Mouse (Mus musculus) spleen, postnatal 36 days (tissue): Measurements from ENCODE around the gene Scube2.

Experiments
- DNase-seq, 2 experiments: peaks; one replicate each; pipeline ENCODE4 v3.0.0; 2022; ENCODE audit warnings: low spot score in 2 of 2, mixed read lengths in 1 of 2

Gene Scube2

GRCm38 (mm10) chr7:109865370-109866229, at the start of gene Scube2:
Gene Scube2 (minus strand): TSS chr7:109865679.
- DNase-seq = no peak

- DNase-seq = no peak
These were observed 40.7 kb upstream of the Scube2 start for GRCm38 (mm10) chr7:109906165-109906564.

- DNase-seq = peak; percentile 47 to 60
These were observed 35.4 kb upstream of the Scube2 start for GRCm38 (mm10) chr7:109900921-109901320.

- DNase-seq = no peak
These were observed 33.4 kb upstream of the Scube2 start for GRCm38 (mm10) chr7:109898911-109899310.

GRCm38 (mm10) chr7:109892530-109892929, 27.1 kb upstream of the Scube2 start:
- peak; percentile 41 to 50 for DNase-seq

GRCm38 (mm10) chr7:109891786-109892185, 26.3 kb upstream of the Scube2 start:
- DNase-seq = no peak

- DNase-seq = no peak
These were observed 24.8 kb upstream of the Scube2 start for GRCm38 (mm10) chr7:109890256-109890655.

GRCm38 (mm10) chr7:109889300-109889699, 23.8 kb upstream of the Scube2 start:
- DNase-seq = no peak

GRCm38 (mm10) chr7:109886249-109886648, 20.8 kb upstream of the Scube2 start:
- DNase-seq = no peak

- DNase-seq = no peak
These were observed 17.1 kb upstream of the Scube2 start for GRCm38 (mm10) chr7:109882574-109882973.

- no peak for DNase-seq
These were observed 16.2 kb upstream of the Scube2 start for GRCm38 (mm10) chr7:109881561-109882099.

- DNase-seq = no peak
These were observed 13.7 kb upstream of the Scube2 start for GRCm38 (mm10) chr7:109879158-109879557.

GRCm38 (mm10) chr7:109876085-109876484, 10.6 kb upstream of the Scube2 start:
- no peak for DNase-seq

GRCm38 (mm10) chr7:109875598-109875997, 10.1 kb upstream of the Scube2 start:
- no peak for DNase-seq

- DNase-seq = no peak
These were observed 9.6 kb upstream of the Scube2 start for GRCm38 (mm10) chr7:109875033-109875432.

- no peak for DNase-seq
These were observed 7.7 kb upstream of the Scube2 start for GRCm38 (mm10) chr7:109873170-109873569.

- no peak for DNase-seq
These were observed 5.8 kb upstream of the Scube2 start for GRCm38 (mm10) chr7:109871232-109871631.

GRCm38 (mm10) chr7:109868498-109868897, 3.0 kb upstream of the Scube2 start:
- DNase-seq = no peak

- DNase-seq = no peak
These were observed 1.2 kb upstream of the Scube2 start for GRCm38 (mm10) chr7:109866643-109867042.

- no peak for DNase-seq
These were observed 1.9 kb downstream of the Scube2 start for GRCm38 (mm10) chr7:109863561-109863960.

GRCm38 (mm10) chr7:109860162-109860561, 5.3 kb downstream of the Scube2 start:
- DNase-seq = no peak

- no peak for DNase-seq
These were observed 6.1 kb downstream of the Scube2 start for GRCm38 (mm10) chr7:109859354-109859753.

GRCm38 (mm10) chr7:109852752-109853212, 12.7 kb downstream of the Scube2 start:
- no peak for DNase-seq
